Mouse (Mus musculus) intestine, embryonic 14.5 days (tissue): ENCODE measurements around the gene Zfp111. TPM values are rescaled to one million over a fixed set of nuclear protein-coding genes. Genes with fewer than 3 reads are reported as not detected.

ENCODE experiments used
- ATAC-seq: fragments of 200-750 bp; cut with Nextera tagmentation; replicated peaks from 2 replicates; pipeline ENCODE4 v1.8.0; 2017; ENCODE audit warnings: low read depth, moderate number of reproducible peaks, moderate TSS enrichment, moderate library complexity; ENCODE audit not compliant: low FRiP score, low TSS enrichment
- DNase-seq: peaks from one replicate; pipeline ENCODE4 v3.0.0-alpha.2; 2018; ENCODE audit warnings: low spot score
- H3K27ac ChIP-seq: fragments of 300-500 bp; sonication (generic); 2 replicates; pipeline ENCODE4 v1.5.1; 2014; ENCODE audit warnings: low read depth, mild to moderate bottlenecking, control low read depth
- H3K27me3 ChIP-seq: fragments of 300-500 bp; sonication (generic); replicated peaks from 2 replicates; pipeline ENCODE4 v1.6.1; 2014; ENCODE audit warnings: low read length, control low read depth; ENCODE audit not compliant: control insufficient read depth, insufficient read depth
- H3K36me3 ChIP-seq: fragments of 300-500 bp; sonication (generic); 2 replicates; pipeline ENCODE4 v1.6.1; 2014; ENCODE audit warnings: low read length, control low read depth; ENCODE audit not compliant: control insufficient read depth, insufficient read depth
- H3K4me1 ChIP-seq: fragments of 300-500 bp; sonication (generic); replicated peaks from 2 replicates; pipeline ENCODE4 v1.6.1; 2014; ENCODE audit warnings: low read length, control low read depth, mixed read lengths; ENCODE audit not compliant: control insufficient read depth, insufficient read depth
- H3K4me2 ChIP-seq: fragments of 300-500 bp; sonication (generic); 2 replicates; pipeline ENCODE4 v1.6.1; 2014; ENCODE audit warnings: low read length
- H3K4me3 ChIP-seq: fragments of 300-500 bp; sonication (generic); 2 replicates; pipeline ENCODE4 v1.5.1; 2014; ENCODE audit warnings: low read depth, low read length, control low read depth, mixed read lengths
- H3K9ac ChIP-seq: fragments of 300-500 bp; sonication (generic); 2 replicates; pipeline ENCODE4 v1.6.1; 2014; ENCODE audit warnings: mild to moderate bottlenecking, low read length
- H3K9me3 ChIP-seq: fragments of 300-500 bp; sonication (generic); 2 replicates; pipeline ENCODE4 v1.6.1; 2016; ENCODE audit warnings: low read length, control low read depth; ENCODE audit not compliant: control insufficient read depth
- WGBS: fragments of 180-500 bp; shearing (Covaris S2); extraction: QIAGEN DNeasy Blood & Tissue Kit; methylation state at CpG from one replicate; pipeline ENCODE4 v1.1.7; 2014; 5-methylcytosine and 5-hydroxymethylcytosine counted together
- polyA plus RNA-seq: library from polyadenylated mRNA; unstranded; fragments of >200 nt; fragmentation: Nextera tagmentation; extraction: Ambion mirVana; gene quantifications from 2 replicates; pipeline ENCODE4 v1.2.1, GENCODE M21; 2014

Zfp111 gene
- polyA plus RNA-seq, 1 experiment from 2014 or later, result 9.1 TPM

DNA sequence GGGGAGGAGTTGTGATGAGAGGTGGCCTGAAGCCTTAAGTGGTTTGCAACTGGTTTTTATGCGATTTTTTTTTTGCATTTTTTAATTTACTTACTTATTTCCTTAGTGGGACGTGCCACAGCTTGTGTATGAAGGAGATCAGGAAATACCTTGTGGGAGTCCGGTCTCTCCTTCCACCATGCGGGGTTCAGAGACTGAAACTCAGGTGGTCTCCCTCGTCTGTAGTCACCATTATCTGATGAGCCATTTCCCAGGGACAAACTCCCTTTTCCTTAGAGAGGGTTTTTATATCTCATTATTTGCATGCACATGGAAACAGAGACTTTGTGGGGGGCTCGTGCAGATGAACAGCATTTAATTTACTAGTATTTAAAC lies 35.9 kb downstream of the Zfp111 start:
- peaks cover 3% of the 10 kb centered on the region; the same call in 1 of the 2 replicates for H3K4me1 ChIP-seq
- H3K27me3 ChIP-seq, result no peaks in the 10 kb centered on the region
- no peaks in the 10 kb centered on the region for H3K9me3 ChIP-seq
- no peaks in the 10 kb centered on the region for H3K36me3 ChIP-seq
- DNase-seq (no peak), ATAC-seq (no peak)
- H3K4me2 ChIP-seq, result peak overlapping the region; percentile 41
- H3K4me3 ChIP-seq, result peak overlapping the region; percentile 54
- 60% methylated on average over 6 of the region's 6 CpGs for WGBS
- peak overlapping the region; percentile 59 for H3K9ac ChIP-seq
- peak overlapping the region; percentile 36; the same call in 1 of the 2 replicates for H3K27ac ChIP-seq

DNA sequence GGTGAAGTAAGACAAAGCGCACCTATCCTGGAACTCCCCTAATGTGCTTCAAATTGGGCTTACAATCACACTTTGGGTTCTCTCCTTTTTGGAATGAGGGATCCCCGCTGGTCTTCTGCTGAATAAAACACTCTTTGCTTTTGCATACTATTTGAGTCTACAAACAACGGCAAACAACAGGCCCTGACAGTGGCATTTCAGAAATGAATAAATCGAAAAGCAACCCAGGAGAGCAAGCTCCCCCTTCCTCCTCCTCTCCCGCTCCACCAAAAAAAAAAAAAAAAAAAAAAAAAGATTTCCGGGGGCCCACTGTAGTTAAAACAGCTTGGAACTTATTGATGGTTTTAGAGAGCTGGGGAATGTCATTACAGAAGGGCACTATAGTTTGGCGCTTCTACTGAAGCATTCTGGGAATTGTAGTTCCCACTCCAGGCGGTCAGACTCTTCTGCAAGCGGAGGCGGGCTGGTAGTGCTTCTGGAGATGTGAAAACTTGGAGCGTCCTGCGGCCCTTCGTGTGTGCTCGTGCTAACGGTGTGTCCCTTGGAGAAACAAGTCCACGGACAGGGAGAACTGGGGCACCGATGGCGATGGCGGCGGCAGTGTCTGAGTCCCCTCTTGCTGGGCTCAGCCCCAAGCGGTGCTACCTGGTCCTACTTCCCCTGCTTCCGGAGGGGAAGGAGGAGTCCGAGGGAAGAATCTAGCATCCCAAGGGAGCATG lies 36.5 kb downstream of the Zfp111 start, which contains the start of gene Zfp114:
Gene Zfp114 (plus strand): TSS at position 443 of the 719 bp plus-strand sequence.
- H3K36me3 ChIP-seq, result no peaks in the 10 kb centered on the region
- WGBS, result 11% methylated on average over 23 of the region's 23 CpGs
- H3K4me2 ChIP-seq, result peak within 1 kb of the TSS; percentile 41
- peak within 1 kb of the TSS; percentile 59 for H3K9ac ChIP-seq
- H3K27me3 ChIP-seq, result no peaks in the 10 kb centered on the region
- peak; percentile 91 for ATAC-seq
- DNase-seq, result peak; percentile 92
- peak within 1 kb of the TSS; percentile 36; the same call in 1 of the 2 replicates for H3K27ac ChIP-seq
- H3K4me3 ChIP-seq, result peak within 1 kb of the TSS; percentile 54
- no peaks in the 10 kb centered on the region for H3K9me3 ChIP-seq
- H3K4me1 ChIP-seq, result peaks cover 3% of the 10 kb centered on the region; the same call in 1 of the 2 replicates

DNA sequence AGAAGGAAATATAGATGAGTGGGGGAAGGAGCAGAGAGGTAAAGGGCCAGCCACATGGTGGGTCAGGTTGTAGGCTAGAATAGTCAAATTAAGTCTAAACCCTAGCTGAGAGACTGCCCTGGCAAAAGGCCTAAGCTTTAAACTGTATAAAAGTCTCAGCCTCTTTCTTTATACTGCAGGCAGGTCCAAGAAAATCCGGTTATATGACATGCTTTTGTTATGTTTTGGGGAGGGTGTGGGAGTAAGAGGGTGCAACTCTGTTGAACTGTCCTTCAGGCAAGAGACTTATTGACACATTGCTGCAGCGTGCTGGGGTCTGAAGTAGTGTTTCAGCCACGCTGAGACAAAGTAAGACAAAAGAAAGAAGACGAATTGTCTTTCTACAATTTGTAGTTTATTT lies 39.1 kb downstream of the Zfp111 start:
- no peak overlapping the region for H3K9ac ChIP-seq
- WGBS, result 63% methylated on average over 4 of the region's 4 CpGs
- H3K36me3 ChIP-seq, result no peaks in the 10 kb centered on the region
- H3K4me1 ChIP-seq, result peaks cover 3% of the 10 kb centered on the region; the same call in 1 of the 2 replicates
- no peak overlapping the region for H3K4me3 ChIP-seq
- ATAC-seq (no peak), DNase-seq (no peak)
- no peaks in the 10 kb centered on the region for H3K27me3 ChIP-seq
- no peak overlapping the region for H3K27ac ChIP-seq
- no peaks in the 10 kb centered on the region for H3K9me3 ChIP-seq
- no peak overlapping the region for H3K4me2 ChIP-seq

DNA sequence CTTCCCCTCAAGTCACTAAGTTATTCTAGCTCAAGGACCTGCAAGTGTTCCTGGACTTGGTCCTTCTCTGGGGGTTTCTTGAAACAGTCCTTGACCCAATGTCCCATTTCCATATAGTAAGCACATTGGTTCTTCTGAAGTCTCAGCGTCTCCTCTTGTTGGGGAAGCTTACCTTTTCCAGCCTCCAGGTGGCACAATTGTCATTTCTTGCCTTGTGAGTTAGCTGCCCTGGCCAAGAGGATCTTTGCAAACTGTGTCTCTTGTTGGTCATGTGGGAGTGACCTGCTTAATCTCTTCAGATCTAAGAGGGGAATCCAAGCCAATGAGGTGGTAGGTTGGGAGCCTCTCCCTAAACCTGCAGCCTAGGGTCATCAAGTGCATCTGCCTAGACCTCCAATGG lies 58.0 kb downstream of the Zfp111 start:
- no peak for ATAC-seq
- Histone ChIP-seq H3K36me3 (no peaks in the 10 kb centered on the region), H3K27me3 (no peaks in the 10 kb centered on the region), H3K4me1 (no peaks in the 10 kb centered on the region), H3K9ac (no peak overlapping the region), H3K27ac (no peak overlapping the region), H3K4me3 (no peak overlapping the region), H3K4me2 (no peak overlapping the region), H3K9me3 (no peaks in the 10 kb centered on the region; the same call in 1 of the 2 replicates)
- no peak for DNase-seq
- 5% methylated on average over 1 of the region's 1 CpGs for WGBS

Other genes starting within 250 kb of the Zfp111 start
- gene Vmn1r181, start 236.8 kb downstream of the Zfp111 start, polyA plus RNA-seq, result not detected in 2 replicates
- gene V1rd19, start 209.8 kb downstream of the Zfp111 start, polyA plus RNA-seq, result not detected in 2 replicates
- 0.07 TPM in 1 of 2 replicates, not detected in the other for gene Vmn1r183, start 158.2 kb downstream of the Zfp111 start, polyA plus RNA-seq
- 20.5 and 26.3 TPM in 2 replicates for gene Zfp180, start 129.5 kb downstream of the Zfp111 start, polyA plus RNA-seq
- gene Zfp112, start 99.1 kb downstream of the Zfp111 start, polyA plus RNA-seq, result 5.5 and 7.6 TPM in 2 replicates
- gene Zfp235, start 77.3 kb downstream of the Zfp111 start, polyA plus RNA-seq, result 16.5 and 19.4 TPM in 2 replicates
- gene Zfp114, start 36.4 kb downstream of the Zfp111 start, polyA plus RNA-seq, result 5.0 and 6.3 TPM in 2 replicates
- gene Zfp109, start 26.1 kb upstream of the Zfp111 start, polyA plus RNA-seq, result 4.4 and 5.6 TPM in 2 replicates
- gene Zfp108, start 43.4 kb upstream of the Zfp111 start, polyA plus RNA-seq, result 3.4 and 3.8 TPM in 2 replicates
- 7.4 and 8.1 TPM in 2 replicates for gene Zfp93, start 59.0 kb upstream of the Zfp111 start, polyA plus RNA-seq
- gene Zfp61, start 89.8 kb upstream of the Zfp111 start, polyA plus RNA-seq, result 24.7 and 31.8 TPM in 2 replicates
- 9.1 and 12.0 TPM in 2 replicates for gene Zfp94, start 105.2 kb upstream of the Zfp111 start, polyA plus RNA-seq
- not detected in 2 replicates for gene Tescl, start 122.5 kb upstream of the Zfp111 start, polyA plus RNA-seq
- not detected in 2 replicates for gene Lypd5, start 137.8 kb upstream of the Zfp111 start, polyA plus RNA-seq
- 0.43 and 0.70 TPM in 2 replicates for gene Kcnn4, start 158.8 kb upstream of the Zfp111 start, polyA plus RNA-seq
- gene Smg9, start 188.2 kb upstream of the Zfp111 start, polyA plus RNA-seq, result 24.0 and 24.5 TPM in 2 replicates
- gene Irgc1, start 240.9 kb upstream of the Zfp111 start, polyA plus RNA-seq, result not detected in 2 replicates